Mouse (Mus musculus): ENCODE measurements around the gene Slc22a18.

GRCm38 (mm10) chr7:143510593-143511334 lies 37.2 kb downstream of the Slc22a18 start:
- TF ChIP-seq CTCF (IDR thresholded peaks at IDR 0.05; ENCODE audit: low read depth) (no peak), EP300 (IDR thresholded peaks at IDR 0.05; ENCODE audit: low read depth) (no peak)
